Mouse (Mus musculus) cerebellum, adult 11-12 months (tissue): ENCODE measurements around the gene Ier5l.

ENCODE experiments used
- DNase-seq: peaks from one replicate; pipeline ENCODE4 v3.0.0; 2022

The Ier5l gene

DNA sequence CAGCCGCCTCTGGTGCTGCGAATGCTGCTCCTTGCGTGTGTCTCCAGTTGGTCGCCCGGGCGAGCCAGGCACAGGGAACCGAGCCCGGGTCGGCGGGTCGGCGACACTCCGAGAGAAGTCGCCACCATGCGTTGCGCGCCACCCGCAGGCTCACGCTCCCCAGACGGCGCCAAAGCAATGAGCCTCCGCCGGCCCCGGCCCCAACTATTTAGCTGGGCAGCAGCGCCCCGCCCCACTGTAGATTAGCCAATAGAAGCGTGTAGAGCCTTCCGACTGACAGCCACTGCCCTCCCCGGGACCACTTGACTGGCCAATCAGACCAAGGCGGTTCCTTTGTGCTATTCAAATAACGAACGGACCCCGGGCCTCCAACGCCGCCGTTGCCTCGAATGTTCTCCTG lies at the start of gene Ier5l:
Ier5l (minus strand) TSS at position 181 of the 400 bp plus-strand sequence.
- peak; percentile 62 for DNase-seq

DNA sequence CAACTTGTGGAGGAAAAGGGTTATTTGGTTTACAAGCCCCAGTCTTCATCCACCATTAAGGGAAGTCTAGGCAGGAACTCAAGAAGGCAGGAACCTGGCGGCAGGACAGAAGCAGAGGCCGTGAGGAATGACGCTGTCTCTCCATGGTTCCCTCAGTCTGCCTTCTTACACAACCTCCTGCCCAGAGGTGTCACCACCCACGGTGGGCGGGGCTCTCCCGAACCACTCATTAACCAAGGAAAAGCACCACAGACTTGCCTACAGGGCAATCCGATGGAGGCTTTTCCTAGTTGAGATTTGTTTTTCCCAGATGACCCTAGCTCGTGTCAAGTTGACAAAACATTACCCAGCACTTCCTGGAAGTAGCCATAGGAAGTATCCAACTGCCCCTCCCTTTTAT lies 49.7 kb upstream of the Ier5l start:
- no peak for DNase-seq

DNA sequence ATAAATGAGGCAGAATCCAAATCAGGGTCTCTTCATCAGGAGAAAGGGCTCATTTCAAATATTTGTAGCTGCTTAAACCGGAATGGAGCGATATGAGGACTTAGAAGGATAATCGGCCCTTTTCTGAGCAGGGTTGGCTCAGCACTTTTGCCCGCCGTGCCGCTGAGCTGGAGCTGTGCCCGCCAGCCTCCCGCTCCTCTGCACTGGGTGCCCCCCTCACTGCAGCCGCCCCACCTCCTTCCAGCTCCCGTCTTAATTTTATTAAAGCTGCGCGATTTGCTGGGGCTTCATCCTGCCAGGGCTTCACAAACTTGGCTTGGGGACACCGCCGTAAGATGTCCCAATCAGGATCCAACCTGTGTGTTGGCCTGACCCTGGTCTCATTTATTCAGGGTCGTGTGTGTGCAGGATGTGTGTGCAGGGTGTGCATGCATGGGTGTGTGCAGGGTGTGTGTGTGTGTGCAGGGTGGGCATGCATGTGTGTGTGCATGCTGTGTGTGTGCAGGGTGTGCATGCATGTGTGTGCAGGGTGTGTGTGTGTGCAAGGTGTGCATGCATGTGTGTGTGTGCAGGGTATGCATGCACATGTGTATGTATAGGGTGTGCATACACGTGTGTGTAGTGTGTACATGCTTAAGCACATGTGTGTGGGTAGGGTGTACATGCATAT lies 36.8 kb upstream of the Ier5l start:
- no peak for DNase-seq

DNA sequence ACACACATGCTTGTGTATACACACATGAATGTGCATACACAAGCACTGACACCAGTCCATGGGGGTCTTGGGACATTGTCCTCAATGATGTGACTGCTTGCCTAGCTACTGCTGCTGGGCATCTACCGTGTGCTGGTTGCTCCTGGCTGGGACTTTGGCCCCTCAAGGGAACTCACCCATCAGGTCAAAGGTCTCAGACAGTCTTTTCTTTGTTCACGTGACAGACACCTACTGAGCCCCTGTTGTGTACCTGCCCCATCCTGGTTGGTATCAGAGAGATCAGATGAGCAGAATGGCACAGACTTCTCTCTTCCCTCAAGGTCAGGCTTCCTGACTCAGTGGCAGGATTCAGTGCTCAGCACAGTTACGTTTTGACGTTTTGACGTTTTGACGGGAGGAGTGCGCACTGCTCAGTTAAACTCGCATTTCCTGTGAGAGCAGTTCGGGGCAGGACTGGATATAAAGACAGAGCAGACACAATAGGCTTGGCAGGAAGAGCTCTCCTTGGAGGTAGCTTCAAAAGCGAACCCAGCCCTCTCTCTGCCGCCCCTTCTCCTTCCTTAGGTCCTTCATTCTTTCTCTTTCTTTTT lies 33.2 kb upstream of the Ier5l start:
- no peak for DNase-seq

DNA sequence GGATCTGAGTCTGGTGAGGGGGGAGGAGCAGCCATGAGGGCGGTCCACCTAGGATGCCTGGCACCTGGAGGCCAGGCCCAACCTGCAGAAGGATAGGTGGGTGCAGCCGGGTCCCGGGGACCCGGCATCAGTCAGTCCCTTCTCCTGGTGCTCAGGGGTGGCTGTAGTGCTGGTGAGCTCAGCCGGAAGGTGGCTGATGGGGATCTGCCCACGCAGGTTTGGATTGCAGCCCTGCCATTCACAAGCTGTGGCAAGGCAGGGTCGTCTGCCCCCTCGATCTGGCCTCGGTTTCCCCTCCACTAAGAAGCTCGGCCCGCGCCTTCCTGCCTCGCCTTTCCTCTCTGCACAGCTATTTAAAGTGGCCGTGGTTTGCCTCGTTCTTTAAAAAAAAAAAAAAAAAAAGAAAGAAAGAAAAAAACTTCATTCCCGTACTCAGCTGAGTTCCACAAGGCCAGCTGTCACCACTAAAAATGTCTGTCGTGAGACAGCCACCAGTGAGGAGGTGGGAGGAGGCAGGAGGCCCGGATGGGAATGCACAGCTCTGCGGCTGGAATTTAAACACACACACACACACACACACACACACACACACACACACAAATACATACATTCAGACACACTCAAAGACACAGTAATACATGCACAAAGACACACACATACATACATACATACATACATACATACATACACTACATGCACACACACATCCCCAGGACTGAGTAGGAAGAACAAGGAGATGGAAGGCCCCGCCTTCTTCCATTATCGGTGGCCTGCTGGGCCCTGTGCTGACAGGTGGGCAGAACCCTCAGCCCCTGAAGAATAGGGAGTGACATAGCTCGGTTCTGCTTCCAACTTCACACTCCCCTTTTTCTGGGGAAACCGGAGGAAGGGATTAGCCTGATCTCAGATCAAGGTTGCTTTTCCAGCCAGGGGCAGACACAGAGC lies 29.9 kb upstream of the Ier5l start:
- DNase-seq: no peak

DNA sequence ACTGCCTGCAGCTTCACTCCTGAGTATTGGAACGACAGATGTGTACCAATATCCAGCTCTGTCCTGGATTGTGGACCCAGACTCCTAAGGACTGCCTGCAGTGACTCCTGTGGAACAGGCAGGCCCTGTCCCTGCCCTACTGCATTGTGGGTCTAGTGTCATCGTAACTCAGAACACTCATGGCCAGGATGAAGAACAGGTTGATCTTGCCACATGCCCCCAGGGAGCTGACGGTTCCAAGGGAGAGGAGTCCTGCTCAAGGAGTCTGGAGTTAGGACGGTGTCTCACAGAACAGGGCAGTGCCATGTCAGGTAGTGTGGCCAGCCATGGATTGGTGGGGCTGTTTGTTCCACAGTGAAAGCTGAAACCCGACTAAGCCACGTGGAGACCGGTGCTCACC lies 27.7 kb upstream of the Ier5l start:
- DNase-seq: no peak

DNA sequence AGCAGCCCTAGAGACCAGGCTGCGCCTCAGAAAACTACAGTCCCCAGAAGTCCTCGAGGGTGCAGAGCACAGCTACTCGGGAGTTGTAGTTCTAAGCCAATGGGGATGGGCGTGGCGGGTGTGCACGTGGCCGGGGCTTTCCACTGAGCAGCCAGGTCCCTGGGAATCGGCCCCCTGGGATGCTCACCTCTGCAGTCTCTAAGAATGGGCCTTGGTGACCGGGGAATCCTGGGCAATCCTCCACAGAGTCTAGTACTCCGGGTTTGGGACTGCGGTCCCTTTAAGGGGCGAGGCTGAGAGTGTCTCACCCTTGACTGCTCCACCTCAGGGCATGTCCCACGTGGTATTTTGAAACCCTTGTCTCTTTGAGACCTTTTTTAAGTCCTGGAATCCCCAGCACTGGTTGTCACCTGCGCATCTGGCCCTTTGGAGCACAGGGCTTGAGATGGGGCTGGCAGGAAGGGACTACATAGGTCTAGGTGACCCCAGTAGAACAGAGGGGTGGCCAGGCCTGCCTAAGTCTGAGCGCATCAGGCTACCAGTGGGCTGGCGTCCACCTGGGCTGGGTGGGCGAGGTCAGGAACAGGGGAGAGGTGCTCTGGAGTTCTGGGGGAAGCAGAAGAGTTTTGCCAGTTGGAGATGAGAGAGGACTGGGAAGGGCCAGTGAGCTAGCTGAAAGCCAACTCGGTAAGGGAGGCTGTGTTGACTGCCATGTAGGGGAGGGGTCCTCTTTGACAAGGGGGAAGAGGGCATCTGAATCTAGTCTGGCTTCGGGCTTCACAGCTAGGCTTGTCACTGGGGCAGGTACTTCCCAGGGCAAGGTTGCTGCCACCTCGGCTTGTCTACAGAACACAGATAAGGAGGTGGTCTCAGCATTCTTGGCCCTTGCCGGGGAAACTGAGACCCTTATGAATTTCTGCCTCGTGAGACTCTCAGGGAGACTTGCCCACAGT lies 22.2 kb upstream of the Ier5l start:
- peak; percentile 55 for DNase-seq

DNA sequence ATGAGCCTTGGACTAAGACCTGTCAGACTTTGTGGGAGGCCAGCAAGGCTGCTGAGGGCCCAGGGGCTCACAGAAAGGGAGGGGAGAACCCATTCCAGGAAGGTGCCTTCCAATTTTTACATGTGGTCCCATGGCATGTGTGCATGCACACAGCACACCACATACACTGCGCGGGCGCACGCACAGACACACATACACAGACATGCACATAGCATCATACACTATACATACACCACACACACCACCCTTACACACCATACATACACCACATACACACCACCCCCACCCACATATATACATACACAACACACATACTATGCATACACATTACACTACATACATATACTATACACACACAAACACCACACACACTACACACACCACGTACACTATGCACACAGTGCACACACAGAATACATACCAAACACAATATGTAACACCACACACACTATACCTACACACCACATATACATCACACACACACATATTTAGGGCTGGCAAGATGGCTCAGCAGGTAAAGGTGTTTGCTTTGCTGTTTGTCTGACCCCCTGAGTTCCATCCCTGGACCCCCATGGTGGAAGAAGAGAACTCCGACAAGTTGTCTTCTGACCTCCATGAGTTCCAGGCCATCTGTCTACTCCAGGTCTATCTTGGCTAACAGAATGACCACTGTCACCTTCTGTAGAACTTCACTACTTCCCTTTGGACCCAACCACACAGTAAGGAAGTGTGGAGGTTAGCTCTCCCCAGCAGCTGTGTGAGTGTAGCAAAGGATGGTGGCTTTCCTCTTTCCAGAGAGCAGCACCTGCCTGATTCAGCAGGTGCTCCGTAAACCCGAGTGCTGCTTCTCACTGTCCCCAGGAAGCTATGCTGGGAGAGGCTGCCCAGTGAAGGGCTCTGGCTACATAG lies 21.2 kb upstream of the Ier5l start:
- DNase-seq: peak; percentile 15

DNA sequence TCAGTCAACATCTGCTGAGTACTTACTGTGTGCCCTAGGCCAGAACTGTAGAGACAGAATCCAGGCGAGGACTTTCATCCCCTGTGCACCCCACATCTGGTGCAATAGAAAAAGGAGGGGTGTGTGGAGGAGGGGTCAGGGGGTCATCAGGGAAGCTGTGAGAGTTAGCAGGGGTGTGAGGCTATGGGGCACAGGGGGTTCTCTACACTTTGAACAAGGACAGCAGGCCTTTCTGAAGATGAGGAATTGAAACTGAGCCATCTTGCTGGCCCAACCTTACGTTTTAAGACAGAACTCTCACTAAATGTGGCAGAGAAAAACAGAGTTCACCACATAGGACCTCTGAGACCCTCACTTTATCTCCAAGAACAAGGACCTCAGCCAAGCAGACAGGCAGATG lies 16.4 kb upstream of the Ier5l start:
- no peak for DNase-seq

DNA sequence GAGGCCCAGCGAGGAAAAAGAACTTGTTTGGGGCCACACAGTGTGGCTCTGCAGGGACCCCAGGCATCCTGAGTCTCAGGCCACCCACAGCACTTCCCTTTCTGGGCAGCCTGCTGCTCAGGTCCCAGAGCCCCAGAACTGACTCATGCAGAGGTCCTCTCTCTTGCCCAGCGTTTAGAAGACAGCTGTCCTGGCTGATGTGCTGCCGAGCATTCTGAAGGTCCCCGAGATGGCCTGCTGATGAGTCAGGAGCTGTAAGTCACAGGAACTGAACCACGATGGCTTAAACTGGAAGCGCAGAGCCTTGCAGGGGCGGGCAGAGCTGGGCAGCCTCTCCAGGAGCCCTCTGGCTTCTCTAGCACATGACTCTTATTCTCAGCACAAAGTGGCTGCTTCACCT lies 13.6 kb upstream of the Ier5l start:
- no peak for DNase-seq

DNA sequence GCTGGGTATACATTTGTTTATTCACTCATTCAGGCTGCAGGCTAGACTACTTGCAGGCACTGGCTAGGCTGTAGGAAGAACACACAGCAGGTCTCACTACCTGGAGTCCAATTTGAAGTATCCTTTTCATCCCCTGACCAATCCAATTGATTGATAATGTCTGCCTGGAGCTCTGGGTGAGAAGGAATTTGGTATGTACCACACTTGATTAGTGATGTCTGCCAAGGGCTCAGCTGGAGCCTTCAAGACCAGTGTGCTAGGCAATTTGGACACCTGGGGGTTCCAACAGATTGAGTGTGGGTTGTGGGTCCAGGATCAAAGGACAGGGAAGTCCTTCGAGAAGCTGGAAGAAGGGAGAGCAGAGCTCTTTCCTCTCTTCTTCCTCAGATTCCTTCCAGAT lies 4.5 kb upstream of the Ier5l start:
- no peak for DNase-seq

DNA sequence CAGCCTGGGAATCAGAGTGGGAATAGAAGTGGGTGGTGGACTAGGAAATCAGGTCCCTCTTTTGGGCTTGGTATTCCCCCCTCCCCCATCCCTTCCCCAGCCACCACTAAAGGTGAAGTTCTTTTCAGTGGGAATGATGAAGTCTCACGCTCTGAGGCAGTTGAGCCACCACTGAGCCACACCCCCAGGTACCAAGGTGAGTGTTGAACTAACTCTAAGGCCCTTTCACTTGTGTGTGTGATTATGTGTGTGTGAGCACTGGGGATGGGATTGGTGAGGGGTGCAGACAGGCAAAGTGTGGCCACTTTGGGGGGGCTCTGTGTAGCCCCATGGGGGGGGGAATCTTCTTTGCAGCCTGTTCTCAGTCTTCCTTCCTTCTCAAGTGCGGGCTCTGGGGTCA lies 2.2 kb upstream of the Ier5l start:
- no peak for DNase-seq

DNA sequence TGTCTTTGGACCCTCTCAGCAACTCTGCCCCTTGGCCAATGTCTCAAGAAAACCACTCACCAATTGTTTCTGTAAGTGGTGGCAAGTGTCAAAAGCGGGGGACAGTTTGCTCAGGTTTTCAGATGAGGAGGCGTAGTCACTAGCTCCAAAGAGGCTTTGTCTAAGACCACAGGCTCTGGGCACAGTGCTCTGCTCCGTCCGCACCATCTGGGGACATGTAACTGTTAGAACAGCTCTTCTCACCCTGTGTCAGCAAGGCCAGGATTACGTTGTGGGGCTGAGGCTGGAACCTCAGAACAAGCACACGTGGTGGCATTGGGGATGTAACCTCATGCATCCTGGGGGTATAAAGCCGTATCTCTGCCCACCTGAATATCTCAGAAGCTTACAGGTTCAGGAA lies 1.4 kb upstream of the Ier5l start:
- no peak for DNase-seq

DNA sequence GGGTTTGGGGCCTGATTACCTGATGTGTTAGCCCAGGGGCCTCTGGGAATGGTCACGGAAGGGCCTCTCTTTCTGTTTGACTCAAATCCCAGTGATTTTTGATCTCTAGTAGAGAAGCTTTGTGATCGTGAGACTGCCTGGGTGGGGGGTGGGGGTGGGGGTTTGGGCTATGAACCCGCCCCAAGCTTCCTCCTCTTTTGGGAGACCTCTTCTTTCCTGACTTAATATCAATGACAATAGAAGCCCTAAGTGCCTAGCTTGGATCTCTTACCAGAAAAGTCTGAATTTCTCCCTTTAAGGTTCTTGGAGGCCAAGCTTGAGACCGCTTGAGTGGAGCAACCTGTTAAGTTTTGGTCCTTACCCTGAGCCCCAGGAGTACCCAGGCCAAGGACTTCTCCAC lies 757 bp upstream of the Ier5l start:
- DNase-seq: no peak

DNA sequence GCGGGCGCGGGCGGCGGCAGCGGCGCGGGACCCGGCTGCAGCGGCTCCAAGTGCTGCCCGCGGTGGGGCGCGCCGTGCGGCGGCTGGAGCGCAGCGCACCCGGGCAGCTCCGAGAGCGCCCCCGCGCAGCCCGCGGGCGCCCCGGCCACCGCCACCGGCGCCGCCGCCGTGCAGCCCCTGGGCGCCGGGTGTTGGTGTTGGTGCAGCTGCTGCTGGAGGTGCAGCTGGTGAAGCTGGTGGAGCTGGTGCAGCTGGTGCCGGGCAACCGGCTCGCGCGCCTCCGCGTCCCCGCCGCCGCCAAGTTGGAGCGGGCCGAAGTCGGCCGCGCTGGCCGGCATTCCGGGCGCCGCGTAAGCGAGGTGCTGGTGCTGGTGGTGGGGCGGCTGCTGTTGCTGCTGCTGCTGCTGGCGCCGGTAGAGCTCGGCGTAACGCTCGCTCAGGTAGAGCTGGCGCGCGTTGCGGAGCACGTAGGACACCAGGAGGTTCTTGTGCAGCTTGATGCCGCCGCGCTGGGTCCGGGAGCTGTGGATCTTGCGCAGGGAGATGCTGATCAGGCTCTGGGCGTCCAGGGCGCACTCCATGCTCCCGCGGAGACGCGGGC lies 488 bp downstream of the Ier5l start:
- DNase-seq: peak; percentile 12

DNA sequence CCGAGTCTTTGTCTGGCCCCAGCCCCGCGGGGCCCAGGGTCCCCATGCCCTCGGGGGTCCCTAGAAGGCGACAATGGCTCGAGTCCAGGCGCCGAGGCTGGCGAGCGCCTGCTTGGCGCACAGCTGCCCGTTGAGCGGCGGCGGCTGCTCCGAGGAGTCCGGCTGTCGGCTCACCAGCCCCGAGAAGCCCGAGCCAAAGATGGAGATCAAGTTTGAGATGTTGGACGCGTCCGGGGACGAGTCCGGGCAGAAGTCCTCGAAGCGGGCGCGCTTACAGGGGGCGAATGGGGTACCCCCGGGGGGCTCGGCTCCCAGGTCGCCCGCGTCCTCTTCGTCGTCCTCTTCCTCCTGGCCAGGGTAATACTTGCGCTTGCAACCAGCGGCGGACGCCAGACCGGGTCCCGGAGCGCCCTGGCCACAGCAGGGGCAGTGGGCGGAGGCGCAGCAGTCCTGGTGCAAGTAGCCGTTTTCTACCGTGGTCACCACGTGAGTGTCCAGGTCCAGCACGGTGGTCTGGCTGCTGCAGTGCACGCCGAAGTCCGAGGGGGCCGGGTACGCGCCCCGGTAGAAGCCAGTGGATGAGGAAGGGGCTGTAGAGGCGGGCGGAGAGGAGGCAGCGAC lies 1.2 kb downstream of the Ier5l start:
- DNase-seq: peak; percentile 22

DNA sequence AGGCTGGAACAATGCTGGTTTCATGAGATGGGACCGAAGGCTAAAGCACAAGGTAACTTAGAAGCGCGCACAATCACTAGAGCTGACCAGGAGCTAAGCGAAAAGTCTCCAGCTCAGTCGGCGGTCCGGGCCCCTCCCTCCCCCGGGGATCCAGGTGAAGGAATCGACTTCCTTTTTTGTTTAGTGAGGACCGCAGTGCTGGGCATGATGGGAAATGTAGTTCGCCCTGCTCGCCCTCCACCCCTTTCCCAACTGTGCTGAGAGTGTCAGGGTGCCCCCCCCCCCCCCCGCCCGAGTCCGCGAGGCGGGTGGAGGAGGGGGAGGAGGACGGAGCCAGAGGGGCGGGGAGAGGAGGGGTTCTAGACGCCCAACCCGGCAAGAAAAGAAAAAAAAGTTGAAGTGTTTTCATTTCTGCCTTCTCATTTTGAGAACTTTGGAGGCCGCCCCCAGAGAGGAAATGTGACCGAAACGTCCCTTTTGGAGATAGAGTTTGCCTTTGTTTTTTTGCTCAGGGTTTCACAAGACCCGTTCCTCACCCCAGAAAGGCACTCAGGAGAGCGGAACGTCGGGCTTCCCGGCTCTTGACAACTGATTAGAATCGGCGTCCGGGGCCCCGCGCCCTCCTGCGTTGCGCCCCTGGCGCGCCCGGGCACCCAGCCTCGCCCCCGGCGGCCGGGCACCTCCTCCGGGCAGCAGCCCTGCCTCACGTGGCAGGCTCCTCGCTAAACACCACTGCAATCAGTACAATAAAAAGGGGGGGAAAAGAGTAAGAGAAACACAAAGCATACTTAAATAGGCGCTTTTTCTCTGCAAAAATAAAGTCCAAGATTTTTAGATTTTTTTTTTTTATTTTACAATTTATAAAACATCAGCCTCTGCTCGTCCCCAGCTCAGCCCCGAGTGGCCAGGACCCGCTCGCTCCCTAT lies 2.0 kb downstream of the Ier5l start:
- peak; percentile 38 for DNase-seq

DNA sequence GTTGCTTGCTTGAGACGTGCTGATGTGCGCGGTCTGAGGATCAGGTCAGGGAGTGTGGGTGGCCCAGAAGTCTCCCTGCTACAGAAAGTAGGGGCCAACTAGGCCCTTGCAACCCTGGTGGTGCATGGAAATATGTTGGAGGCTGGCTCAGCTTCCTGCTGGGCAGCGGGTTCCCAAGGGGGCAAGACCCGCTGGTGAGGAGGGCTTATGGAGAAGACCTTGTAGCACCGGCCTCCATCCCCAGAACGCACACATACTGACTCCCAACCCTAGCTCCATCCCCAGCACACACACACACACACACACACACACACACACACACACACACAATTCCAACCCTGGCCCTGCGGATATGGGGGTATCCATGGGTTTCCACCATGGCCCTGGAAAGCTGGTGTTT lies 3.0 kb downstream of the Ier5l start:
- peak; percentile 38 for DNase-seq

DNA sequence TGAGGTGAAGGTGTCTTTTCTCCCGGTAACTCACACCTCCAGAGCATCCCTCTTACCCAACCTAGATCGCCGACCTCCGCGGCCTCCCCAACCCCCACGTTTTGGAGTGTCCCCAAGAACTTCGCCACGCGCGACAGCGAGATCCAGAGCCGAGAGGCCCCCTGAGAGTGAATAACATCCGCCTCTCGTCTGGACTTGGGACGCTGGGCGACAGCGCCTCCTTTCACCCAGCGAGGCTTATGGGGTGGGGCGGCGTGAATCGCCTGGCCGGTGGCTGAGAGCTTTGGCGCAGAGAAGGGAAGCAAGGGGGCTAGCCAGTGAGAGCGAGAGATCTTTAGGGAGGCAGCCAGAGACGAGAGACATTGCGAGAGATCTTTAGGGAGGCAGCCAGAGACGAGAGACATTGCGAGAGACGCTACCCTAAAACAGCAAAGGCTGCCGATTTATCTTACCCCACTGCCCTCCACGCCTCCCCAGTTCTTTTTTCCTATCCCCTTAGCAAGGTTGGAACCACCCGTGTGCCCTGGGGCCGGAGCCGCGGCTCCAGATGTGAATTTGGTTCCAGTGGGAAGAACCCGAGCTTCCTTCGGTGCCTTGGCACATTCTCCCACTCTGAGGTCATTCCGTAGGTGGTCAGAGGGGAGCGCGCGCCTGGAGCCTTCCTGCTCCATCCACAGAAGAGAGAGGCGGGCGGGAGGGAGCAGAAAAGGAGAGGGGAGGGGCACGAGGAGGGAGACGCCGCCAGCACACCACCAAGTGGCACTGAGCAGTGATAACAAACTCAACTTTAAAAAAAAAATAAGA lies 3.7 kb downstream of the Ier5l start:
- DNase-seq: peak; percentile 62
